ENCODE assay signal across 24 mouse cellular contexts in genomic region chr9:31642169-31642568, GRCm38 (mm10).
"Had no signal": no experiment of that assay in that cellular context is flagged by ENCODE, and none has a peak within 500 bp of the region (broad histone marks: within the 10 kb centered on the region; RNA-seq: fewer than 3 reads in every experiment).

No protein-coding gene starts in this region.

- H3K36me3 ChIP-seq: heart, embryonic 10.5 days; heart, embryonic 13.5 days; heart, embryonic 15.5 days; hindbrain, embryonic 13.5 days; hindbrain, embryonic 15.5 days; kidney, embryonic 15.5 days; limb, embryonic 13.5 days; limb, embryonic 15.5 days had no signal

- H3K4me1 ChIP-seq: heart, embryonic 15.5 days; hindbrain, embryonic 13.5 days; hindbrain, embryonic 15.5 days; limb, embryonic 13.5 days had no signal

- H3K27ac ChIP-seq: heart, embryonic 10.5 days; heart, embryonic 13.5 days; heart, embryonic 15.5 days; hindbrain, embryonic 13.5 days; hindbrain, embryonic 15.5 days; hindbrain, postnatal 0 days; kidney, embryonic 15.5 days; kidney, postnatal 0 days; limb, embryonic 13.5 days; limb, embryonic 15.5 days had no signal

- H3K27me3 ChIP-seq: heart, embryonic 13.5 days; heart, embryonic 15.5 days; hindbrain, embryonic 13.5 days; hindbrain, embryonic 15.5 days; kidney, embryonic 15.5 days; limb, embryonic 13.5 days; limb, embryonic 15.5 days had no signal

- H3K4me2 ChIP-seq: heart, embryonic 13.5 days; heart, embryonic 15.5 days; hindbrain, embryonic 13.5 days; hindbrain, embryonic 15.5 days; kidney, embryonic 15.5 days; limb, embryonic 13.5 days; limb, embryonic 15.5 days had no signal

- ATAC-seq: hindbrain, postnatal 0 days; intestine, embryonic 16.5 days had no signal

- H3K4me3 ChIP-seq: heart, embryonic 10.5 days; heart, embryonic 13.5 days; heart, embryonic 15.5 days; hindbrain, embryonic 13.5 days; hindbrain, embryonic 15.5 days; kidney, embryonic 15.5 days; limb, embryonic 13.5 days; limb, embryonic 15.5 days had no signal

- H3K9me3 ChIP-seq: heart, embryonic 13.5 days; heart, embryonic 15.5 days; hindbrain, embryonic 15.5 days; kidney, embryonic 15.5 days; limb, embryonic 15.5 days had no signal

- DNase-seq: gastrocnemius, postnatal 14 days; gastrocnemius, postnatal 36 days; heart, adult 18-20 months; heart, postnatal 14 days; heart, postnatal 36 days; kidney, adult 11 months; kidney, adult 2 months; kidney, adult 9 months; kidney, postnatal 14 days; kidney, postnatal 36 days; layer of hippocampus, adult 9-11 months; layer of hippocampus, postnatal 36 days; left cerebral cortex, postnatal 4 days had no signal

- H3K9ac ChIP-seq: heart, embryonic 13.5 days; heart, embryonic 15.5 days; hindbrain, embryonic 13.5 days; hindbrain, embryonic 15.5 days; kidney, embryonic 15.5 days; limb, embryonic 13.5 days; limb, embryonic 15.5 days had no signal
